Mouse (Mus musculus): Measurements from ENCODE around the gene Wdr31.

Wdr31 gene

GRCm38 (mm10) chr4:62470598-62471051 lies at the start of gene Wdr31:
Wdr31 (minus strand) TSS chr4:62470896.
- DNase-seq, result peak; percentile 80

GRCm38 (mm10) chr4:62519849-62520233 lies 49.1 kb upstream of the Wdr31 start, which contains the start of gene Alad:
Alad (minus strand) TSS chr4:62519918.
- peak; percentile 90 for DNase-seq

GRCm38 (mm10) chr4:62519122-62519848 lies 48.6 kb upstream of the Wdr31 start:
- no peak for DNase-seq

GRCm38 (mm10) chr4:62518416-62519121 lies 47.9 kb upstream of the Wdr31 start:
- peak; percentile 50 for DNase-seq

- no peak for DNase-seq
Observed at GRCm38 (mm10) chr4:62517538-62518415, 47.1 kb upstream of the Wdr31 start.

- DNase-seq, result peak; percentile 26
Observed at GRCm38 (mm10) chr4:62517046-62517445, 46.4 kb upstream of the Wdr31 start.

GRCm38 (mm10) chr4:62516579-62516978 lies 45.9 kb upstream of the Wdr31 start:
- peak; percentile 17 for DNase-seq

GRCm38 (mm10) chr4:62516079-62516478 lies 45.4 kb upstream of the Wdr31 start:
- DNase-seq, result peak; percentile 58

- no peak for DNase-seq
Observed at GRCm38 (mm10) chr4:62515490-62515889, 44.8 kb upstream of the Wdr31 start.

- DNase-seq, result no peak
Observed at GRCm38 (mm10) chr4:62514995-62515394, 44.3 kb upstream of the Wdr31 start.

GRCm38 (mm10) chr4:62513998-62514506 lies 43.4 kb upstream of the Wdr31 start:
- no peak for DNase-seq

GRCm38 (mm10) chr4:62509946-62510345 lies 39.2 kb upstream of the Wdr31 start:
- no peak for DNase-seq

GRCm38 (mm10) chr4:62508839-62509238 lies 38.1 kb upstream of the Wdr31 start:
- DNase-seq, result no peak

- DNase-seq, result peak; percentile 34
Observed at GRCm38 (mm10) chr4:62506798-62507197, 36.1 kb upstream of the Wdr31 start.

GRCm38 (mm10) chr4:62505991-62506390 lies 35.3 kb upstream of the Wdr31 start:
- no peak for DNase-seq

GRCm38 (mm10) chr4:62503374-62503970 lies 32.8 kb upstream of the Wdr31 start, which contains the start of gene Hdhd3:
Hdhd3 (minus strand) TSS chr4:62503467.
- no peak for DNase-seq

GRCm38 (mm10) chr4:62502969-62503368 lies 32.3 kb upstream of the Wdr31 start:
- DNase-seq, result no peak

- peak; percentile 91 for DNase-seq
Observed at GRCm38 (mm10) chr4:62501964-62502732, 31.5 kb upstream of the Wdr31 start.

GRCm38 (mm10) chr4:62501534-62501933 lies 30.8 kb upstream of the Wdr31 start:
- no peak for DNase-seq

GRCm38 (mm10) chr4:62500799-62501198 lies 30.1 kb upstream of the Wdr31 start:
- DNase-seq, result no peak

GRCm38 (mm10) chr4:62496815-62497214 lies 26.1 kb upstream of the Wdr31 start:
- peak; percentile 76 for DNase-seq

- peak; percentile 60 for DNase-seq
Observed at GRCm38 (mm10) chr4:62495946-62496345, 25.2 kb upstream of the Wdr31 start.
